Mouse (Mus musculus): Measurements from ENCODE around the gene Map4. TPM values are rescaled to one million over a fixed set of nuclear protein-coding genes. Genes with fewer than 3 reads are reported as not detected.

Gene Map4
- polyA plus RNA-seq, 2 experiments, result 7.7 to 13.5 TPM

- Histone ChIP-seq H3K27ac (no peak overlapping the region), H3K36me3 (replicated peaks; ENCODE audit: control insufficient read depth, insufficient read depth, low read depth) (no peaks in the 10 kb centered on the region; the same call in 1 of the 2 replicates)
Observed at GRCm38 (mm10) chr9:110081066-110081465, 149.8 kb downstream of the Map4 start.

GRCm38 (mm10) chr9:110084201-110084964 lies 153.1 kb downstream of the Map4 start:
- Histone ChIP-seq H3K27ac (no peak overlapping the region), H3K27me3 (ENCODE audit: control insufficient read depth, insufficient read depth, low read length) (no peaks in the 10 kb centered on the region), H3K4me3 (ENCODE audit: insufficient read depth in 1 of 2, low read depth in 2 of 2, low read length in 2 of 2) (no peak overlapping the region), H3K9ac (replicated peaks) (no peak overlapping the region), H3K36me3 (replicated peaks; ENCODE audit: control insufficient read depth, insufficient read depth, low read depth) (peaks cover 22% of the 10 kb centered on the region), H3K9me3 (ENCODE audit: control insufficient read depth, low read length) (no peaks in the 10 kb centered on the region), H3K4me2 (ENCODE audit: low read depth) (no peak overlapping the region), H3K4me1 (replicated peaks; ENCODE audit: control insufficient read depth in 2 of 2, insufficient read depth in 2 of 2, low read length in 1 of 2) (no peaks in the 10 kb centered on the region)
- 86% methylated on average over 25 of the region's 25 CpGs for WGBS (ENCODE audit: insufficient replicate concordance)
- TF ChIP-seq CTCF (IDR thresholded peaks at IDR 0.05; ENCODE audit: low read depth) (no peak), EP300 (IDR thresholded peaks at IDR 0.05; ENCODE audit: low read depth) (no peak)
- ATAC-seq (ENCODE audit: insufficient read depth) (no peak), DNase-seq (ENCODE audit: low read depth in 3 of 3, low spot score in 3 of 3) (no peak)

More at GRCm38 (mm10) chr9:110081066-110081465, 149.8 kb downstream of the Map4 start:
- Histone ChIP-seq H3K9me3 (ENCODE audit: control insufficient read depth, low read length) (no peaks in the 10 kb centered on the region), H3K4me3 (ENCODE audit: insufficient read depth in 1 of 2, low read depth in 2 of 2, low read length in 2 of 2) (no peak overlapping the region), H3K27me3 (ENCODE audit: control insufficient read depth, insufficient read depth, low read length) (no peaks in the 10 kb centered on the region), H3K4me2 (ENCODE audit: low read depth) (no peak overlapping the region), H3K9ac (replicated peaks) (no peak overlapping the region), H3K4me1 (replicated peaks; ENCODE audit: control insufficient read depth in 2 of 2, insufficient read depth in 2 of 2, low read length in 1 of 2) (no peaks in the 10 kb centered on the region)
- DNase-seq (ENCODE audit: low read depth in 3 of 3, low spot score in 3 of 3), result no peak
- TF ChIP-seq EP300 (IDR thresholded peaks at IDR 0.05; ENCODE audit: low read depth) (no peak), CTCF (IDR thresholded peaks at IDR 0.05; ENCODE audit: low read depth) (no peak)
- no peak for ATAC-seq (ENCODE audit: insufficient read depth)
- 69% methylated on average over 3 of the region's 3 CpGs for WGBS (ENCODE audit: insufficient replicate concordance)

GRCm38 (mm10) chr9:110085693-110086092 lies 154.4 kb downstream of the Map4 start:
- TF ChIP-seq CTCF (IDR thresholded peaks at IDR 0.05; ENCODE audit: low read depth) (no peak), EP300 (IDR thresholded peaks at IDR 0.05; ENCODE audit: low read depth) (no peak)
- Histone ChIP-seq H3K4me1 (replicated peaks; ENCODE audit: control insufficient read depth in 2 of 2, insufficient read depth in 2 of 2, low read length in 1 of 2) (no peaks in the 10 kb centered on the region), H3K4me2 (ENCODE audit: low read depth) (no peak overlapping the region), H3K9ac (replicated peaks) (no peak overlapping the region), H3K27me3 (ENCODE audit: control insufficient read depth, insufficient read depth, low read length) (no peaks in the 10 kb centered on the region), H3K27ac (no peak overlapping the region), H3K36me3 (replicated peaks; ENCODE audit: control insufficient read depth, insufficient read depth, low read depth) (peaks cover 29% of the 10 kb centered on the region), H3K9me3 (ENCODE audit: control insufficient read depth, low read length) (no peaks in the 10 kb centered on the region), H3K4me3 (ENCODE audit: insufficient read depth in 1 of 2, low read depth in 2 of 2, low read length in 2 of 2) (no peak overlapping the region)
- ATAC-seq (ENCODE audit: insufficient read depth), result no peak
- DNase-seq (ENCODE audit: low read depth in 3 of 3, low spot score in 3 of 3), result no peak
- 81% methylated on average over 8 of the region's 8 CpGs for WGBS (ENCODE audit: insufficient replicate concordance)

GRCm38 (mm10) chr9:110093303-110093702 lies 162.0 kb downstream of the Map4 start:
- TF ChIP-seq CTCF (IDR thresholded peaks at IDR 0.05; ENCODE audit: low read depth) (no peak), EP300 (IDR thresholded peaks at IDR 0.05; ENCODE audit: low read depth) (no peak)
- Histone ChIP-seq H3K9ac (replicated peaks) (no peak overlapping the region), H3K4me3 (ENCODE audit: insufficient read depth in 1 of 2, low read depth in 2 of 2, low read length in 2 of 2) (no peak overlapping the region), H3K4me1 (replicated peaks; ENCODE audit: control insufficient read depth in 2 of 2, insufficient read depth in 2 of 2, low read length in 1 of 2) (no peaks in the 10 kb centered on the region), H3K36me3 (replicated peaks; ENCODE audit: control insufficient read depth, insufficient read depth, low read depth) (peaks cover 47% of the 10 kb centered on the region), H3K27me3 (ENCODE audit: control insufficient read depth, insufficient read depth, low read length) (no peaks in the 10 kb centered on the region), H3K4me2 (ENCODE audit: low read depth) (no peak overlapping the region), H3K27ac (no peak overlapping the region), H3K9me3 (ENCODE audit: control insufficient read depth, low read length) (no peaks in the 10 kb centered on the region)
- ATAC-seq (ENCODE audit: insufficient read depth) (no peak), DNase-seq (ENCODE audit: low read depth in 3 of 3, low spot score in 3 of 3) (no peak)
- 65% methylated on average over 4 of the region's 4 CpGs for WGBS (ENCODE audit: insufficient replicate concordance)

GRCm38 (mm10) chr9:110094761-110095160 lies 163.5 kb downstream of the Map4 start:
- no peak overlapping the region for H3K9ac ChIP-seq (replicated peaks)
- 79% methylated on average over 4 of the region's 4 CpGs for WGBS (ENCODE audit: insufficient replicate concordance)
- DNase-seq (ENCODE audit: low read depth in 3 of 3, low spot score in 3 of 3), result no peak
- TF ChIP-seq CTCF (IDR thresholded peaks at IDR 0.05; ENCODE audit: low read depth) (no peak), EP300 (IDR thresholded peaks at IDR 0.05; ENCODE audit: low read depth) (no peak)
- no peaks in the 10 kb centered on the region for H3K27me3 ChIP-seq (ENCODE audit: control insufficient read depth, insufficient read depth, low read length)
- no peak for ATAC-seq (ENCODE audit: insufficient read depth)
- no peaks in the 10 kb centered on the region; a peak in 1 of 4 replicates for H3K4me1 ChIP-seq (replicated peaks; ENCODE audit: control insufficient read depth in 2 of 2, insufficient read depth in 2 of 2, low read length in 1 of 2)
- no peaks in the 10 kb centered on the region for H3K9me3 ChIP-seq (ENCODE audit: control insufficient read depth, low read length)
- H3K4me3 ChIP-seq (ENCODE audit: insufficient read depth in 1 of 2, low read depth in 2 of 2, low read length in 2 of 2), result no peak overlapping the region
- peaks cover 44% of the 10 kb centered on the region for H3K36me3 ChIP-seq (replicated peaks; ENCODE audit: control insufficient read depth, insufficient read depth, low read depth)
- no peak overlapping the region for H3K27ac ChIP-seq
- H3K4me2 ChIP-seq (ENCODE audit: low read depth), result no peak overlapping the region

Measured in liver, embryonic 14.5 days (tissue).